Mouse (Mus musculus) myocyte (in vitro differentiated cells): ENCODE measurements around the gene Rbfox1. TPM values are rescaled to one million over a fixed set of nuclear protein-coding genes. Genes with fewer than 3 reads are reported as not detected.

Source experiments
- H3K27me3 ChIP-seq: one replicate; pipeline ENCODE4 v1.6.1; 2011; ENCODE audit not compliant: control insufficient read depth, insufficient read depth, insufficient read length
- H3K36me3 ChIP-seq: one replicate; pipeline ENCODE4 v1.6.1; 2011; ENCODE audit not compliant: control insufficient read depth, insufficient read depth
- H3K4me2 ChIP-seq: one replicate; pipeline ENCODE4 v1.6.1; 2011; ENCODE audit warnings: low read depth, control low read depth
- H3K4me3 ChIP-seq: one replicate; pipeline ENCODE4 v1.5.1; 2011; ENCODE audit warnings: mild to moderate bottlenecking, control low read depth, moderate library complexity
- H3K79me2 ChIP-seq: one replicate; pipeline ENCODE4 v1.6.1; 2011; ENCODE audit not compliant: control insufficient read depth, insufficient read depth
- H3ac ChIP-seq: one replicate; pipeline ENCODE4 v1.6.1; 2011; ENCODE audit not compliant: control insufficient read depth, insufficient read length
- CEBPB ChIP-seq: IDR thresholded peaks from 2 replicates; pipeline ENCODE4 v1.6.1; 2011; ENCODE audit warnings: mild to moderate bottlenecking, moderate library complexity; ENCODE audit not compliant: poor library complexity, insufficient read depth, severe bottlenecking
- E2F4 ChIP-seq: IDR thresholded peaks from one replicate; pipeline ENCODE4 v1.6.1; 2011; ENCODE audit warnings: mild to moderate bottlenecking, control low read depth, moderate library complexity; ENCODE audit not compliant: insufficient read depth
- MAX ChIP-seq: IDR thresholded peaks from one replicate; pipeline ENCODE4 v1.6.1; 2011; ENCODE audit warnings: low read depth, mild to moderate bottlenecking, control low read depth
- MYOD1 ChIP-seq, 3 experiments: IDR thresholded peaks; one replicate each; pipeline ENCODE4 v1.6.1; 2011; ENCODE audit warnings: control low read depth in 2 of 3, low read depth in 2 of 3, mild to moderate bottlenecking in 2 of 3, moderate library complexity in 1 of 3; ENCODE audit not compliant: insufficient read length in 2 of 3, control insufficient read depth in 1 of 3
- MYOG ChIP-seq, 3 experiments: IDR thresholded peaks; one replicate each; pipeline ENCODE4 v1.6.1; 2011; ENCODE audit warnings: control low read depth in 2 of 3, low read depth in 2 of 3, mild to moderate bottlenecking in 2 of 3; ENCODE audit not compliant: insufficient read length in 2 of 3, control insufficient read depth in 1 of 3, insufficient read depth in 1 of 3
- POLR2A ChIP-seq: IDR thresholded peaks from one replicate; pipeline ENCODE4 v1.6.1; 2011; ENCODE audit warnings: low read depth, mild to moderate bottlenecking, control low read depth, moderate library complexity; ENCODE audit not compliant: insufficient read length
- POLR2AphosphoS2 ChIP-seq: IDR thresholded peaks from one replicate; pipeline ENCODE4 v1.6.1; 2011; ENCODE audit warnings: low read depth, control low read depth; ENCODE audit not compliant: insufficient read length
- REST ChIP-seq: IDR thresholded peaks from one replicate; pipeline ENCODE4 v1.6.1; 2011; ENCODE audit warnings: mild to moderate bottlenecking, control low read depth, moderate library complexity; ENCODE audit not compliant: insufficient read depth, insufficient read length
- SRF ChIP-seq: IDR thresholded peaks from one replicate; pipeline ENCODE4 v1.6.1; 2011; ENCODE audit warnings: low read depth; ENCODE audit not compliant: control insufficient read depth, insufficient read length
- TCF12 ChIP-seq: IDR thresholded peaks from one replicate; pipeline ENCODE4 v1.6.1; 2011; ENCODE audit warnings: mild to moderate bottlenecking, control low read depth; ENCODE audit not compliant: poor library complexity, insufficient read depth, severe bottlenecking
- TCF3 ChIP-seq: IDR thresholded peaks from one replicate; pipeline ENCODE4 v1.6.1; 2011; ENCODE audit warnings: low read depth, control low read depth; ENCODE audit not compliant: insufficient read length
- USF1 ChIP-seq: IDR thresholded peaks from one replicate; pipeline ENCODE4 v1.6.1; 2011; ENCODE audit warnings: low read depth, mild to moderate bottlenecking, control low read depth, moderate library complexity
- polyA plus RNA-seq: library from polyadenylated mRNA; unstranded; fragments of >200 nt; fragmentation: generic; extraction: Trizol; gene quantifications from one replicate; pipeline ENCODE4 v1.2.1, GENCODE M21; 2012; ENCODE audit warnings: missing spikeins

Rbfox1 gene
- polyA plus RNA-seq, 1 experiment = 8.3 TPM

DNA sequence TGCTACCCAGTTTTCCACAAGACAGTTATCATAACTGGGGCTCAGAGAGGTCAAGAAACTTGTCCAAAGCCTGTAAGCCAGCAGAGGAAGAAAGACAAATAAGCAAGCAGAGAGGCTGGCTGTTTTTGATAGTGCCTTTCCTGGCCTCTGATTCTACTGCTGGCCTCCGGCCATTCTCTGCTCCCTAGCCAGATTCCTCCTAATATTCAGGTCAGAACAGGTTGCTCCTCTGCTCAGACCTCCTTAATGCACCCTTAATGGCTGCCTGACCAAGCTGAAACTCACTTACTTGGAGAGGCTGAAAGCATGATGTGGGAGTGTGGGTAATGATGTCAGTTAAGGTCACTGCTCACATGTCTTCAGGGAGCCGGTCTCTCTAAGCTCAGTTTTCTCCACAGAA, 270.4 kb downstream of the Rbfox1 start:
- H3K79me2 ChIP-seq = no peaks in the 10 kb centered on the region
- no peak overlapping the region for H3K4me2 ChIP-seq
- no peak overlapping the region for H3ac ChIP-seq
- H3K36me3 ChIP-seq = no peaks in the 10 kb centered on the region
- TF ChIP-seq POLR2A = no peak
- no peaks in the 10 kb centered on the region for H3K27me3 ChIP-seq
- no peak overlapping the region for H3K4me3 ChIP-seq

DNA sequence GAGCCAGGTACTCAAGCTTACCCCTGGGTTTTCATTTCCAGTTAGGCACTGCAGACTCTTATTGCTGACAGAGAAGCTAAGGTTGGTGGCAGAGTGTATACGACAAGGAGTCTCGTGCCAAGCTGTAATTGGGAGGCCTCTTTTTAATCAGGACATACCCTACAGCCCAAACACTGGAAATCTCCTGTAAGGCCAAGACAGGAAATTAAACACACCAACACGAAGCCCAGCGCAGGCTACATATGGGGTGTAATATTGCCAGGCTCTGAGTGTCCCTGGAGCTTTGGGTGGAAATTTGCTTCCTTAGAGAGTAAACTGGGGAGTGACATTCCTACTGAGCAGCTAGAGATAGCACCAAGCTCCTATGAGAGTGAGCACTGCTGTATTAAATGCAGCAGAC, 279.3 kb downstream of the Rbfox1 start:
- Histone ChIP-seq H3K27me3 (no peaks in the 10 kb centered on the region), H3K4me3 (no peak overlapping the region), H3K4me2 (no peak overlapping the region), H3ac (no peak overlapping the region), H3K79me2 (no peaks in the 10 kb centered on the region), H3K36me3 (no peaks in the 10 kb centered on the region)
- TF ChIP-seq SRF (no peak), TCF3 (no peak), CEBPB (no peak), POLR2A (no peak), POLR2AphosphoS2 (no peak), TCF12 (no peak), REST (no peak), E2F4 (no peak), USF1 (no peak), MYOD1 (IDR thresholded peaks at IDR 0.05; ENCODE audit: control insufficient read depth in 1 of 3, insufficient read length in 2 of 3, low read depth in 2 of 3) (no peak), MAX (no peak), MYOG (IDR thresholded peaks at IDR 0.05; ENCODE audit: control insufficient read depth in 1 of 3, insufficient read depth in 1 of 3, insufficient read length in 2 of 3, low read depth in 2 of 3) (no peak)

DNA sequence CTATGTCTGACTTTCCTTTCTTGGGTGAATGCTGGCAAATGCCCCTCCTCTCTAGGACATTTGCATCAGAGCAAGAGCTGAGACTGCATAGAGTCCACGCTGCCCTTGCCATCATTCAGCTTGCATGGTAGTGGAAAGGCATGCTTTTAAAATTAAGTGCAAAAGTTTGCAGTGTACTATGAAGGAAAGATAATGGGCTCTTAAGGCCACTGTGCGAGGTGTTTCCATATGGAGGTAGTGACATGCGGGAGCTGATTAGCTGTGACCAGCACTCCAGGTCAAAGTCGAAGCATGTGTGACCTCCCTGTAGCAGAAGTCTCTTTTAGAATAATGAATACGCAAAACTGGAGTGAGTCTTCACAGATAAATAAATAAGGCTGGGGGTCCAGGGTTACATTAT, 284.2 kb downstream of the Rbfox1 start:
- no peaks in the 10 kb centered on the region for H3K79me2 ChIP-seq
- H3K27me3 ChIP-seq = no peaks in the 10 kb centered on the region
- H3K36me3 ChIP-seq = no peaks in the 10 kb centered on the region
- H3ac ChIP-seq = no peak overlapping the region
- TF ChIP-seq POLR2A (no peak), REST (no peak), POLR2AphosphoS2 (no peak), MAX (no peak), SRF (no peak), TCF12 (no peak), CEBPB (no peak), MYOD1 (IDR thresholded peaks at IDR 0.05; ENCODE audit: control insufficient read depth in 1 of 3, insufficient read length in 2 of 3, low read depth in 2 of 3) (no peak), TCF3 (no peak), E2F4 (no peak), USF1 (no peak), MYOG (IDR thresholded peaks at IDR 0.05; ENCODE audit: control insufficient read depth in 1 of 3, insufficient read depth in 1 of 3, insufficient read length in 2 of 3, low read depth in 2 of 3) (no peak)
- no peak overlapping the region for H3K4me2 ChIP-seq
- no peak overlapping the region for H3K4me3 ChIP-seq

DNA sequence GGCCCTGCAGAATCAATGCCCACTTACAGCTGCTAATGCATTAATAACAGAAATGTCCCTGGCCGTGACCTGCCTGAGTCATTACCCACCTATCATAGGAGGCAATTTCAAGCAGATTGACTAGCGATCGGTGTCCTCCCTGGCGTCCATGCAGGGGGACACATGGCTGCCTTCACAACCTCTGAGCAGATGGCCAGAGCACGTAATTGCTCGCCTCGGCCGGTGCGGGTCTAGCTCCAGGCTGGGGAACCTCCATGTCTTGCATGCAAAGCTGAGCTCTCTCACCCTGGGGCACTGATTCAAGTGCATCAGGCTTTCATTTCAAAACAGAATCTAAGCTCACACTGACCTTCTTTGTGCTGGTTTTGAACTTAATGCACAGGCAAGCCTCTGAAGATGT, 295.7 kb downstream of the Rbfox1 start:
- no peak for TF ChIP-seq SRF
- no peak for TF ChIP-seq USF1
- TF ChIP-seq CEBPB = no peak
- no peak for TF ChIP-seq MYOG (IDR thresholded peaks at IDR 0.05; ENCODE audit: control insufficient read depth in 1 of 3, insufficient read depth in 1 of 3, insufficient read length in 2 of 3, low read depth in 2 of 3)
- Histone ChIP-seq H3K79me2 (no peaks in the 10 kb centered on the region), H3K4me2 (no peak overlapping the region), H3K36me3 (no peaks in the 10 kb centered on the region), H3ac (no peak overlapping the region), H3K27me3 (no peaks in the 10 kb centered on the region), H3K4me3 (no peak overlapping the region)

DNA sequence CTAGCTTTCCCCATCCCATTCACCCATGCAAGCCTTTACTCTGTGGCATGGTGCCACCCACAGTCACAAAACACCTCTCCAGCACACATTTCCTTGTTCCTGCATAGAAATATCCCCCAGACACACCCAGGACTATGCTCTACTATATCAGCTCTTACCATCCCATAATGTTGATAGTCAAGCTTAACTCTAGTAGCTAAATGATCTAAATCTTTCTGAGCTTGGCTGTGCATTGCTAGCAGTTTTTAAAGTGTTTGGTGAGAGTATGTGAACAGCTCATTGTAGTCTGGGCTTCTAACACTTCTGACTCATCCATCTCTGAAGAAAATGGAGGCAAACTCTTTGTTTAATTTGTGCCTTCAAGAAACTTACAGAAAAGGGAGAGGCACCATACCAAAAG, 297.2 kb downstream of the Rbfox1 start:
- Histone ChIP-seq H3K4me2 (no peak overlapping the region), H3K27me3 (no peaks in the 10 kb centered on the region), H3ac (no peak overlapping the region), H3K4me3 (no peak overlapping the region), H3K79me2 (no peaks in the 10 kb centered on the region), H3K36me3 (no peaks in the 10 kb centered on the region)
- TF ChIP-seq SRF (no peak), TCF3 (no peak), MAX (no peak), USF1 (no peak), MYOG (IDR thresholded peaks at IDR 0.05; ENCODE audit: control insufficient read depth in 1 of 3, insufficient read depth in 1 of 3, insufficient read length in 2 of 3, low read depth in 2 of 3) (no peak)
